ENCODE assay signal across 8 mouse cellular contexts in the genomic region with DNA sequence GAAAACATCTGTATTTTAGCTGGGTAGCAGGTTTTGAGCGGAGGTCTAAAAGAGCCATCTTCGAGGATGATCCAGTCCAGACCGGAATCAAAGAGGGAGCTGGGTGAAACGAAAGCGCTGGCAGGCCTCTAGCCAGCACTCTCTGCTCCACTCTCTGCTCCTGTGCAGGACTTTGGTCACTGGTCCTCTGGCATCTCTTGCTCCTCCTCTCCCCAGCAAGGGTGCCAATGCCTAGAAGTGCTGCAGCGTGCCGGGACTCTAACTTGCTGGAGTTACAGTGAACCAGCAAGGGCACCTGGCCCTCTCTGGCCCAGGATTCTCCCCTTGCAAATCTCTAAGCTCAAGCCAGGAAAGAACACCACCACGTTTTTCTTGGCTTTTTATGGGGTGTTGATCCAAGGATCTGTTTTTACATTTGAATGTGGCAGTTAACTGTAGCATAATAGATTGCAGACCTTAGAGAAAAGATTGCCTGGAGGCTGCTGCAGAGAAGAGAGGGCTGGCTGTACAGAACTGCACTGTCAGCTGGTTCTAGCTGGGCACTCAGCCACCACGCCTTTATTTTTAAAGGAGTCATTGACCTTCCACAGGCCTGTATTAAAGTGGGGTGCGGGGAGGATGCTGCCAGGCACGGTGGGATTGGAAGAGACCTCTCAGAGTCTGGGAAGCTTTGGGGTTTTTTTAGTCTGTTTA.
DNase-seq lines count a peak whose midpoint lies in the region; ATAC-seq and TF ChIP-seq lines count a peak whose summit lies in the region.

No protein-coding gene starts in this region.

- WGBS in hindbrain, embryonic 12.5 days: 18% methylated on average over 11 of the region's 11 CpGs
- 17% methylated on average over 11 of the region's 11 CpGs for WGBS in small intestine, adult 2 months

- peak; percentile 75 for DNase-seq in adipocyte (ENCODE audit: low spot score)
- DNase-seq in cerebellum, adult 9-11 months: peak; percentile 24
- peak; percentile 38 to 51 for DNase-seq in frontal cortex, postnatal 36 days (ENCODE audit: low spot score in 2 of 2)
- peak; percentile 36 for DNase-seq in layer of hippocampus, adult 9-11 months
- DNase-seq in lung, postnatal 4 days: peak; percentile 59 to 82
- no peak for DNase-seq in c-Kit-positive CD71-positive TER-119-positive erythroid progenitor cells, embryonic 14.5 days (ENCODE audit: low spot score)

- no peaks in the 10 kb centered on the region for H3K27me3 ChIP-seq in hindbrain, embryonic 12.5 days
- H3K27me3 ChIP-seq in small intestine, adult 2 months (ENCODE audit: control insufficient read depth, insufficient read depth, low read length): no peaks in the 10 kb centered on the region

- peak overlapping the region; percentile 77 for H3K27ac ChIP-seq in hindbrain, embryonic 12.5 days
- 0 out of 2 replicates have a peak overlapping the region, but pooled peaks have one; percentile 47 for H3K27ac ChIP-seq in small intestine, adult 2 months (ENCODE audit: insufficient read depth, low read depth, low read length)

- H3K9me3 ChIP-seq in hindbrain, embryonic 12.5 days (replicated peaks): no peaks in the 10 kb centered on the region

- H3K4me1 ChIP-seq in hindbrain, embryonic 12.5 days: peaks cover 26% of the 10 kb centered on the region
- peaks cover 23% of the 10 kb centered on the region for H3K4me1 ChIP-seq in small intestine, adult 2 months (ENCODE audit: control insufficient read depth, insufficient read depth, insufficient read length, low read length)

- H3K4me3 ChIP-seq in hindbrain, embryonic 12.5 days: no peak overlapping the region
- H3K4me3 ChIP-seq in small intestine, adult 2 months (ENCODE audit: low read depth, low read length): no peak overlapping the region

- H3K36me3 ChIP-seq in hindbrain, embryonic 12.5 days: no peaks in the 10 kb centered on the region
- no peaks in the 10 kb centered on the region for H3K36me3 ChIP-seq in small intestine, adult 2 months (ENCODE audit: control insufficient read depth, insufficient read depth, low read length)

- TF ChIP-seq CTCF in small intestine, adult 2 months (IDR thresholded peaks at IDR 0.05; ENCODE audit: extremely low read depth, insufficient read length, insufficient replicate concordance, low read depth, low read length): no peak

- H3K4me2 ChIP-seq in hindbrain, embryonic 12.5 days (replicated peaks): peak overlapping the region; percentile 16

- no peak overlapping the region for H3K9ac ChIP-seq in hindbrain, embryonic 12.5 days

- peak; percentile 89 for ATAC-seq in hindbrain, embryonic 12.5 days (ENCODE audit: low FRiP score)

- no peak for TF ChIP-seq POLR2A in small intestine, adult 2 months (IDR thresholded peaks at IDR 0.05; ENCODE audit: low read depth, low read length)
